Mouse (Mus musculus) neural tube, embryonic 13.5 days (tissue): ENCODE results near the gene Mpzl1. TPM values are rescaled to one million over a fixed set of nuclear protein-coding genes. Genes with fewer than 3 reads are reported as not detected.
A peak's percentile ranks its signal among the peaks of the same experiment; 100 is the strongest.
"Not testable (repeated sequence)": the region's sequence is repeated elsewhere in the genome, so short reads cannot be mapped to it uniquely, and the experiment has no call there.

Experiments used
- ATAC-seq: fragments of 200-750 bp; cut with Nextera tagmentation; 2 replicates; pipeline ENCODE4 v1.8.0; 2017; ENCODE audit warnings: low read depth, mild to moderate bottlenecking, moderate TSS enrichment, moderate library complexity
- H3K27ac ChIP-seq: fragments of 300-500 bp; sonication (generic); replicated peaks from 2 replicates; pipeline ENCODE4 v1.5.1; 2015; ENCODE audit warnings: moderate library complexity, mild to moderate bottlenecking, inconsistent platforms
- H3K27me3 ChIP-seq: fragments of 300-500 bp; sonication (generic); 2 replicates; pipeline ENCODE4 v1.6.1; 2015; ENCODE audit warnings: mild to moderate bottlenecking, inconsistent platforms
- H3K36me3 ChIP-seq: fragments of 300-500 bp; sonication (generic); 2 replicates; pipeline ENCODE4 v1.6.1; 2015; ENCODE audit warnings: mild to moderate bottlenecking, inconsistent platforms
- H3K4me1 ChIP-seq: fragments of 300-500 bp; sonication (generic); replicated peaks from 2 replicates; pipeline ENCODE4 v1.6.1; 2015; ENCODE audit warnings: inconsistent platforms
- H3K4me2 ChIP-seq: fragments of 300-500 bp; sonication (generic); 2 replicates; pipeline ENCODE4 v1.6.1; 2015; ENCODE audit warnings: inconsistent platforms, mild to moderate bottlenecking, moderate library complexity
- H3K4me3 ChIP-seq: fragments of 300-500 bp; sonication (generic); 2 replicates; pipeline ENCODE4 v1.5.1; 2015; ENCODE audit warnings: mild to moderate bottlenecking, inconsistent platforms
- H3K9ac ChIP-seq: fragments of 300-500 bp; sonication (generic); 2 replicates; pipeline ENCODE4 v1.6.1; 2015; ENCODE audit warnings: moderate library complexity, mild to moderate bottlenecking, inconsistent platforms
- H3K9me3 ChIP-seq: fragments of 300-500 bp; sonication (generic); 2 replicates; pipeline ENCODE4 v1.6.1; 2016; ENCODE audit warnings: inconsistent platforms
- WGBS: fragments of 180-500 bp; shearing (Covaris S2); methylation state at CpG from one replicate; pipeline ENCODE4 v1.1.7; 2015; 5-methylcytosine and 5-hydroxymethylcytosine counted together
- polyA plus RNA-seq: library from polyadenylated mRNA; unstranded; fragments of >200 nt; fragmentation: Nextera tagmentation; extraction: Ambion mirVana; gene quantifications from 2 replicates; pipeline ENCODE4 v1.2.1, GENCODE M21; 2015

The Mpzl1 gene
- 157 and 159 TPM in 2 replicates for polyA plus RNA-seq

- Histone ChIP-seq H3K4me3 (peak within 1 kb of the TSS; percentile 86), H3K4me1 (peaks cover 49% of the 10 kb centered on the region), H3K4me2 (peak within 1 kb of the TSS; percentile 61), H3K27ac (peak within 1 kb of the TSS; percentile 98), H3K9ac (peak within 1 kb of the TSS; percentile 91), H3K9me3 (no peaks in the 10 kb centered on the region), H3K36me3 (no peaks in the 10 kb centered on the region), H3K27me3 (no peaks in the 10 kb centered on the region)
- WGBS: under 1% methylated on average over 57 of the region's 73 CpGs
- peak; percentile 99 for ATAC-seq
Measured at GRCm38 (mm10) chr1:165634151-165634884, at the start of gene Mpzl1. Mpzl1 (minus strand) TSS chr1:165634538.

- ATAC-seq: no peak
- Histone ChIP-seq H3K4me1 (no peaks in the 10 kb centered on the region), H3K9me3 (no peaks in the 10 kb centered on the region), H3K27me3 (no peaks in the 10 kb centered on the region), H3K4me2 (no peak overlapping the region), H3K27ac (no peak overlapping the region), H3K9ac (no peak overlapping the region), H3K4me3 (no peak overlapping the region), H3K36me3 (no peaks in the 10 kb centered on the region)
- 79% methylated on average over 18 of the region's 18 CpGs for whole genome bisulfite sequencing
Measured at GRCm38 (mm10) chr1:165682056-165682853, 47.9 kb upstream of the Mpzl1 start.

- H3K27me3 ChIP-seq: no peaks in the 10 kb centered on the region
- no peaks in the 10 kb centered on the region for H3K36me3 ChIP-seq
- H3K4me2 ChIP-seq: no peak overlapping the region
- ATAC-seq: no peak
- H3K9me3 ChIP-seq: no peaks in the 10 kb centered on the region
- H3K4me1 ChIP-seq: no peaks in the 10 kb centered on the region
- no peak overlapping the region for H3K4me3 ChIP-seq
- WGBS: 65% methylated on average over 13 of the region's 13 CpGs
- no peak overlapping the region for H3K9ac ChIP-seq
- H3K27ac ChIP-seq: 0 out of 2 replicates have a peak overlapping the region, but pooled peaks have one; percentile 6
Measured at GRCm38 (mm10) chr1:165681045-165681794, 46.9 kb upstream of the Mpzl1 start.

- not testable (repeated sequence) for H3K4me3 ChIP-seq, H3K27ac ChIP-seq, H3K4me2 ChIP-seq
Measured at GRCm38 (mm10) chr1:165680086-165680485, 45.7 kb upstream of the Mpzl1 start.

GRCm38 (mm10) chr1:165679618-165679997 lies 45.3 kb upstream of the Mpzl1 start:
- Histone ChIP-seq H3K27ac (no peak overlapping the region), H3K9me3 (no peaks in the 10 kb centered on the region), H3K4me2 (no peak overlapping the region), H3K9ac (no peak overlapping the region), H3K27me3 (no peaks in the 10 kb centered on the region), H3K36me3 (no peaks in the 10 kb centered on the region), H3K4me3 (no peak overlapping the region), H3K4me1 (no peaks in the 10 kb centered on the region)
- ATAC-seq: no peak
- 36% methylated on average over 3 of the region's 3 CpGs for WGBS

More at GRCm38 (mm10) chr1:165680086-165680485, 45.7 kb upstream of the Mpzl1 start:
- not testable (repeated sequence) for H3K9ac ChIP-seq, H3K36me3 ChIP-seq, H3K4me1 ChIP-seq, ATAC-seq, H3K27me3 ChIP-seq, H3K9me3 ChIP-seq

GRCm38 (mm10) chr1:165678861-165679617 lies 44.7 kb upstream of the Mpzl1 start:
- no peaks in the 10 kb centered on the region for H3K36me3 ChIP-seq
- no peaks in the 10 kb centered on the region for H3K4me1 ChIP-seq
- H3K4me2 ChIP-seq: no peak overlapping the region
- H3K27ac ChIP-seq: no peak overlapping the region
- WGBS: 66% methylated on average over 15 of the region's 15 CpGs
- no peaks in the 10 kb centered on the region for H3K27me3 ChIP-seq
- no peak for ATAC-seq
- no peak overlapping the region for H3K9ac ChIP-seq
- H3K4me3 ChIP-seq: no peak overlapping the region
- no peaks in the 10 kb centered on the region for H3K9me3 ChIP-seq

- H3K4me3 ChIP-seq: no peak overlapping the region
- no peak overlapping the region for H3K9ac ChIP-seq
- H3K27me3 ChIP-seq: no peaks in the 10 kb centered on the region
- H3K36me3 ChIP-seq: no peaks in the 10 kb centered on the region
- 69% methylated on average over 4 of the region's 4 CpGs for WGBS
- no peak for ATAC-seq
- no peak overlapping the region for H3K27ac ChIP-seq
- H3K9me3 ChIP-seq: no peaks in the 10 kb centered on the region
- no peak overlapping the region for H3K4me2 ChIP-seq
- H3K4me1 ChIP-seq: no peaks in the 10 kb centered on the region
Measured at GRCm38 (mm10) chr1:165677558-165677957, 43.2 kb upstream of the Mpzl1 start.

- no peaks in the 10 kb centered on the region for H3K36me3 ChIP-seq
- no peaks in the 10 kb centered on the region for H3K9me3 ChIP-seq
- no peaks in the 10 kb centered on the region for H3K4me1 ChIP-seq
- no peaks in the 10 kb centered on the region for H3K27me3 ChIP-seq
- WGBS: 83% methylated on average over 3 of the region's 3 CpGs
- no peak overlapping the region for H3K27ac ChIP-seq
- no peak overlapping the region for H3K9ac ChIP-seq
- no peak for ATAC-seq
- H3K4me3 ChIP-seq: no peak overlapping the region
- no peak overlapping the region for H3K4me2 ChIP-seq
Measured at GRCm38 (mm10) chr1:165676993-165677392, 42.7 kb upstream of the Mpzl1 start.

GRCm38 (mm10) chr1:165675167-165675566 lies 40.8 kb upstream of the Mpzl1 start:
- ATAC-seq: no peak
- H3K36me3 ChIP-seq: no peaks in the 10 kb centered on the region
- H3K9ac ChIP-seq: no peak overlapping the region
- WGBS: 89% methylated on average over 9 of the region's 9 CpGs
- no peak overlapping the region for H3K27ac ChIP-seq
- H3K4me3 ChIP-seq: no peak overlapping the region
- H3K4me1 ChIP-seq: no peaks in the 10 kb centered on the region
- H3K4me2 ChIP-seq: no peak overlapping the region
- no peaks in the 10 kb centered on the region for H3K9me3 ChIP-seq
- H3K27me3 ChIP-seq: no peaks in the 10 kb centered on the region

GRCm38 (mm10) chr1:165672355-165672754 lies 38.0 kb upstream of the Mpzl1 start:
- Histone ChIP-seq H3K9ac (no peak overlapping the region), H3K4me3 (no peak overlapping the region), H3K4me1 (0 out of 2 replicates have a peak, but pooled peaks cover 7% of the 10 kb centered on the region), H3K9me3 (no peaks in the 10 kb centered on the region), H3K27ac (no peak overlapping the region), H3K27me3 (no peaks in the 10 kb centered on the region), H3K36me3 (no peaks in the 10 kb centered on the region), H3K4me2 (no peak overlapping the region)
- 78% methylated on average over 9 of the region's 9 CpGs for WGBS
- ATAC-seq: no peak

GRCm38 (mm10) chr1:165670056-165670455 lies 35.7 kb upstream of the Mpzl1 start:
- H3K4me3 ChIP-seq: no peak overlapping the region
- 82% methylated on average over 6 of the region's 6 CpGs for WGBS
- no peak overlapping the region for H3K27ac ChIP-seq
- no peaks in the 10 kb centered on the region for H3K36me3 ChIP-seq
- H3K27me3 ChIP-seq: no peaks in the 10 kb centered on the region
- no peak overlapping the region for H3K4me2 ChIP-seq
- H3K9ac ChIP-seq: no peak overlapping the region
- H3K4me1 ChIP-seq: 0 out of 2 replicates have a peak, but pooled peaks cover 10% of the 10 kb centered on the region
- ATAC-seq: no peak
- H3K9me3 ChIP-seq: no peaks in the 10 kb centered on the region
